Mouse (Mus musculus): ENCODE data around the gene Pdlim7.

The Pdlim7 gene

GRCm38 (mm10) chr13:55463399-55464026 is 50.0 kb downstream of the Pdlim7 start:
- no peak for DNase-seq

- DNase-seq: no peak
These were observed 50.5 kb downstream of the Pdlim7 start for GRCm38 (mm10) chr13:55462965-55463364.

- DNase-seq: no peak
These were observed 61.5 kb downstream of the Pdlim7 start for GRCm38 (mm10) chr13:55451785-55452549.

GRCm38 (mm10) chr13:55451296-55451695 is 62.2 kb downstream of the Pdlim7 start:
- DNase-seq: no peak

GRCm38 (mm10) chr13:55450511-55450980 is 62.9 kb downstream of the Pdlim7 start:
- peak; percentile 58 for DNase-seq

- no peak for DNase-seq
These were observed 63.6 kb downstream of the Pdlim7 start for GRCm38 (mm10) chr13:55449679-55450441.

GRCm38 (mm10) chr13:55449205-55449604 is 64.3 kb downstream of the Pdlim7 start:
- DNase-seq: no peak

GRCm38 (mm10) chr13:55448131-55448530 is 65.3 kb downstream of the Pdlim7 start:
- no peak for DNase-seq

- DNase-seq: no peak
These were observed 65.9 kb downstream of the Pdlim7 start for GRCm38 (mm10) chr13:55447543-55447943.

GRCm38 (mm10) chr13:55446483-55447105 is 66.9 kb downstream of the Pdlim7 start:
- no peak for DNase-seq

Data from cerebellum, adult 11-12 months (tissue).